Mouse (Mus musculus) thymus, postnatal 25 days (tissue): Measurements from ENCODE around the gene Mb21d2.

ENCODE experiments used
- DNase-seq: peaks from one replicate; pipeline ENCODE4 v3.0.0; 2022

Gene Mb21d2

GRCm38 (mm10) chr16:28928815-28929685 lies at the start of gene Mb21d2:
Mb21d2 (minus strand) TSS chr16:28929673.
- DNase-seq = no peak

GRCm38 (mm10) chr16:28966236-28966635 lies 36.8 kb upstream of the Mb21d2 start:
- DNase-seq = no peak

GRCm38 (mm10) chr16:28964048-28964447 lies 34.6 kb upstream of the Mb21d2 start:
- no peak for DNase-seq

- no peak for DNase-seq
These were observed 33.5 kb upstream of the Mb21d2 start for GRCm38 (mm10) chr16:28962987-28963386.

- no peak for DNase-seq
These were observed 20.3 kb upstream of the Mb21d2 start for GRCm38 (mm10) chr16:28949810-28950209.

GRCm38 (mm10) chr16:28943254-28943653 lies 13.8 kb upstream of the Mb21d2 start:
- no peak for DNase-seq

GRCm38 (mm10) chr16:28936181-28936792 lies 6.8 kb upstream of the Mb21d2 start:
- no peak for DNase-seq

- DNase-seq = no peak
These were observed 6.2 kb upstream of the Mb21d2 start for GRCm38 (mm10) chr16:28935701-28936100.

- DNase-seq = no peak
These were observed 1.7 kb upstream of the Mb21d2 start for GRCm38 (mm10) chr16:28931213-28931612.

GRCm38 (mm10) chr16:28930426-28930825 lies 953 bp upstream of the Mb21d2 start:
- DNase-seq = no peak

GRCm38 (mm10) chr16:28929686-28930291 lies 316 bp upstream of the Mb21d2 start:
- no peak for DNase-seq

GRCm38 (mm10) chr16:28928466-28928814 lies 1.0 kb downstream of the Mb21d2 start:
- no peak for DNase-seq

- no peak for DNase-seq
These were observed 2.1 kb downstream of the Mb21d2 start for GRCm38 (mm10) chr16:28927381-28927780.

- no peak for DNase-seq
These were observed 10.1 kb downstream of the Mb21d2 start for GRCm38 (mm10) chr16:28919320-28919885.

- no peak for DNase-seq
These were observed 14.1 kb downstream of the Mb21d2 start for GRCm38 (mm10) chr16:28915362-28915761.

GRCm38 (mm10) chr16:28914709-28915108 lies 14.8 kb downstream of the Mb21d2 start:
- no peak for DNase-seq

- DNase-seq = no peak
These were observed 17.9 kb downstream of the Mb21d2 start for GRCm38 (mm10) chr16:28911414-28912050.

- no peak for DNase-seq
These were observed 22.9 kb downstream of the Mb21d2 start for GRCm38 (mm10) chr16:28906370-28907275.

- no peak for DNase-seq
These were observed 23.7 kb downstream of the Mb21d2 start for GRCm38 (mm10) chr16:28905567-28906289.

- no peak for DNase-seq
These were observed 26.6 kb downstream of the Mb21d2 start for GRCm38 (mm10) chr16:28902620-28903565.
